Mouse (Mus musculus) liver, postnatal 0 days (tissue): ENCODE results near the gene Aifm3. TPM values are rescaled to one million over a fixed set of nuclear protein-coding genes. Genes with fewer than 3 reads are reported as not detected.
"Not testable (repeated sequence)": the region's sequence is repeated elsewhere in the genome, so short reads cannot be mapped to it uniquely, and the experiment has no call there.

Experiments used
- ATAC-seq: fragments of 200-750 bp; cut with Nextera tagmentation; 2 replicates; pipeline ENCODE4 v1.8.0; 2017; ENCODE audit warnings: mild to moderate bottlenecking, moderate library complexity
- DNase-seq: peaks from one replicate; pipeline ENCODE4 v3.0.0-alpha.2; 2016
- H3K27ac ChIP-seq: fragments of 300-500 bp; sonication (generic); 2 replicates; pipeline ENCODE4 v1.5.1; 2014; ENCODE audit warnings: antibody characterized with exemption, moderate library complexity, mild to moderate bottlenecking, low read depth
- H3K27me3 ChIP-seq: fragments of 300-500 bp; sonication (generic); 2 replicates; pipeline ENCODE4 v1.6.1; 2014; ENCODE audit warnings: low read length, control low read depth, mixed read lengths; ENCODE audit not compliant: insufficient read depth
- H3K36me3 ChIP-seq: fragments of 300-500 bp; sonication (generic); replicated peaks from 2 replicates; pipeline ENCODE4 v1.6.1; 2014; ENCODE audit warnings: mild to moderate bottlenecking, control low read depth, low read length, moderate library complexity, mixed read lengths; ENCODE audit not compliant: insufficient read depth
- H3K4me1 ChIP-seq: fragments of 300-500 bp; sonication (generic); 2 replicates; pipeline ENCODE4 v1.6.1; 2014; ENCODE audit warnings: antibody characterized with exemption, mild to moderate bottlenecking, control low read depth; ENCODE audit not compliant: insufficient read depth
- H3K4me2 ChIP-seq: fragments of 300-500 bp; sonication (generic); 2 replicates; pipeline ENCODE4 v1.6.1; 2014; ENCODE audit warnings: low read depth, mild to moderate bottlenecking, low read length, moderate library complexity, mixed read lengths
- H3K4me3 ChIP-seq: fragments of 300-500 bp; sonication (generic); 2 replicates; pipeline ENCODE4 v1.5.1; 2014; ENCODE audit warnings: low read depth, low read length
- H3K9ac ChIP-seq: fragments of 300-500 bp; sonication (generic); replicated peaks from 2 replicates; pipeline ENCODE4 v1.6.1; 2014; ENCODE audit warnings: mild to moderate bottlenecking, moderate library complexity
- H3K9me3 ChIP-seq: fragments of 300-500 bp; sonication (generic); 2 replicates; pipeline ENCODE4 v1.6.1; 2016; ENCODE audit warnings: mild to moderate bottlenecking, control low read depth, low read length, mixed read lengths
- CTCF ChIP-seq: sonication (generic); IDR thresholded peaks from 2 replicates; pipeline ENCODE4 v1.5.1; 2016; ENCODE audit warnings: antibody characterized with exemption, low read depth
- EP300 ChIP-seq: IDR thresholded peaks from 2 replicates; pipeline ENCODE4 v1.6.1; 2016; ENCODE audit warnings: antibody characterized with exemption, low read depth, mild to moderate bottlenecking
- WGBS: fragments of 180-500 bp; shearing (Covaris S2); extraction: QIAGEN DNeasy Blood & Tissue Kit; methylation state at CpG from one replicate; pipeline ENCODE4 v1.1.7; 2014; ENCODE audit not compliant: insufficient replicate concordance; 5-methylcytosine and 5-hydroxymethylcytosine counted together
- polyA plus RNA-seq: library from polyadenylated mRNA; unstranded; fragments of >200 nt; fragmentation: Nextera tagmentation; extraction: Ambion mirVana; gene quantifications from 2 replicates; pipeline ENCODE4 v1.2.1, GENCODE M21; 2015

Gene Aifm3
- polyA plus RNA-seq, 1 experiment from 2014 or later = 3.3 TPM

DNA sequence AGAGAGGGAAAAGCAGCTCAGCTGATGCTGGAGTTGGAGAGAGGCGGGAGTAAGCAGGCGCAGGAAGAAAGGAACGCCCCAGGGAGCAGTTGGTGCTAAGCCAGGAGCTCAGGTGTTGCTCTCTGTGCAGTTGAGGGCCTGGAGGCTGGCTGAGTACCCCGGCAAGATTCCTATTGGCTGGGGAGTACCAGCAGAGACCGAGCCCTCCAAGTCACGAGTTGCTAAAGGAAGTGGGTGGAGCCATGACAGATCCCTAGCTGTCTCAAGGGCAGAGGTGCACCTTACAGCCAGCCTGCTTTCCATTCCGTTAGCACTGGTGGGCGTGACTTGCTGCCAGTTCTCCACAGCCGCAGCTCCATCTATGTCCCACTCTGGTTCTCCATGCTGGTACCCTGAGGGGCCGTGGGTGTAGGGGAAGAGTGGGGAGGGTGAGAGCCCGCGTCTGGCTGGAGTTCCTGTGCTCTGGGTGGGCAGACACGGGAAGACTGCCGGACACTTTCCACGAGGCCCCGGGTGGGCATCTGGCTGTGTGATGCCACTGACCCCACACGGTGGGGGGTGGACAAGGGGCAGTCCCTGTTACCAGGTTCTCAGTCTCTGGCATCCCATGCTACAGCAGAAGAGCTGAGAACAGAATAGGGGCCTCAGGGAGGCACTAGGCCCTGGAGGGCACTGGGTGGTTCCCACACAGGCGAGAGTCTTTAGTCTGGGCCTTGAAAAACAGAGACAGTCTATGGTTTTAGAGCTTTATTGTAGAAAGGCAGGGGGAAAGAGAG is 64.7 kb downstream of the Aifm3 start:
- Histone ChIP-seq H3K36me3 (no peaks in the 10 kb centered on the region), H3K9ac (no peak overlapping the region; the same call in 1 of the 2 replicates), H3K4me1 (peaks cover 35% of the 10 kb centered on the region), H3K4me2 (peak overlapping the region; percentile 67), H3K9me3 (no peaks in the 10 kb centered on the region), H3K27ac (peak overlapping the region; percentile 69; the same call in 1 of the 2 replicates), H3K4me3 (peak overlapping the region; percentile 19; the same call in 1 of the 2 replicates), H3K27me3 (no peaks in the 10 kb centered on the region)
- 13% methylated on average over 18 of the region's 18 CpGs for WGBS
- TF ChIP-seq EP300 (no peak), CTCF (no peak)
- ATAC-seq (peak; percentile 57), DNase-seq (peak; percentile 59)

DNA sequence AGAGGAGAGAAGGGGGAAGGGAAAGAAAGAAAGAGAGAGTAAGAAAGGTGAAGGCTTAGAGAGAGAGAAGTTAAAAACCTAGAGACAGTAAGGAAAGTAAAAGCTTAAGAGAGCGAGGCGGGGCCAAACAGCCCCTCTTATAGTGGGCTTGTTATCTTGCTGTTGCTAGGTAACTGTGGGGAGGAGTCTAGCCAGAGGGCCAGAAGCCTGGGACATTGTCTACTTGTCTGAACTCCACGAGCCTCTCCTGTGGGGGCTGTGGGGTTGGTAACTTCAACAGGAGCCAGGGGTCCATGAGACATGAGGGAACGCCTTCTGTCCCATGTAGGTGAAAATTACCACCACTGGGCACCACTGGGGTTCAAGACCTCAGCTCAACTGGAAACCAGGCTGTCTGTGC is 65.3 kb downstream of the Aifm3 start:
- H3K36me3 ChIP-seq, ATAC-seq, H3K27ac ChIP-seq, H3K4me3 ChIP-seq, H3K9me3 ChIP-seq, DNase-seq, H3K27me3 ChIP-seq: not testable (repeated sequence)
- Histone ChIP-seq H3K9ac (peak overlapping the region; percentile 11; the same call in 1 of the 2 replicates), H3K4me1 (peaks cover 36% of the 10 kb centered on the region), H3K4me2 (peak overlapping the region; percentile 67)
- 34% methylated on average over 4 of the region's 4 CpGs for WGBS

DNA sequence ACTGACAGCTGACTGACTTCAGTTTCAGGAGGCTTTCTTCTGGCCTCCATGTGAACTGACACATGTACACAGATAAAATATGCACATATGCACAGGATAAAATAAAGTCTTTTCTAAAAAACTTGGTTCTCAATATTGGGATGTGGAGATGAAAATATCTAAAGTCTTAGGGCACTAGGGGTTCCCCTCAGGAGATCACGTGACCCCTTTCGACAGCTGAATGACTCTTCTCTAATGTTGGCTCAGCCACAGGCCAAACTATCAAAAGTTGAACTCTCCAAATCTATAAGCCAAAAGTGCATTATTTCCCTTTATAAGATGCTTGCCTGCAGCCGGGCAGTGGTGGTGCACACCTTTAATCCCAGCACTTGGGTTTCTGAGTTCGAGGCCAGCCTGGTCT is 66.8 kb downstream of the Aifm3 start:
- ATAC-seq = no peak
- TF ChIP-seq EP300 (no peak), CTCF (no peak)

DNA sequence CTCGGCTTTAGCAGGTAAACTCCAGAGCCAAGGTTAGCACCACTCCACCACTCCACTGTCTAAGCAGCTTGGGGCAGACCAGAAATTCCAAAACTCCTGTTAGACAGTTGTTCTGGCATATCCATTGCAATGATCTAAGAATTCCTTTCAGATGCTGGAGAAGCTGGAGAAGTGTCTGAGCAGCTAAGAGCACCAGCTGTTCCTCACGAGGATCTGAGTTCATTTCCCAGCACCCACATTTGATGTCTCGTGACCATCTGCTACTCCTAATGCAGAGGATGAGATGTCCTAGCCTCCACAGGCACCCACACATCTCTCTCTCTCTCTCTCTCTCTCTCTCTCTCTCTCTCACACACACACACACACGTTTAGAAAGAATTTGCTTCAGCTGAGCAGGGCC is 67.5 kb downstream of the Aifm3 start:
- TF ChIP-seq CTCF (no peak), EP300 (no peak)
- WGBS = 62% methylated on average over 4 of the region's 4 CpGs

More for the DNA sequence above, 66.8 kb downstream of the Aifm3 start:
- DNase-seq = no peak
- Histone ChIP-seq H3K36me3 (no peaks in the 10 kb centered on the region), H3K4me3 (no peak overlapping the region), H3K27me3 (0 out of 2 replicates have a peak, but pooled peaks cover 2% of the 10 kb centered on the region), H3K9ac (no peak overlapping the region), H3K27ac (no peak overlapping the region), H3K4me1 (peaks cover 31% of the 10 kb centered on the region), H3K4me2 (no peak overlapping the region), H3K9me3 (no peaks in the 10 kb centered on the region)
- 81% methylated on average over 4 of the region's 4 CpGs for WGBS

More for the DNA sequence above, 67.5 kb downstream of the Aifm3 start:
- Histone ChIP-seq H3K4me2 (no peak overlapping the region), H3K9me3 (no peaks in the 10 kb centered on the region), H3K27me3 (peaks cover 3% of the 10 kb centered on the region), H3K36me3 (no peaks in the 10 kb centered on the region), H3K4me3 (no peak overlapping the region), H3K4me1 (peaks cover 31% of the 10 kb centered on the region), H3K9ac (no peak overlapping the region), H3K27ac (no peak overlapping the region)
- ATAC-seq = no peak
- no peak for DNase-seq

Other genes with a start within 250 kb of the Aifm3 start
- 1.6 and 2.7 TPM in 2 replicates for gene Tmem191c, start 213.5 kb upstream of the Aifm3 start, polyA plus RNA-seq
- gene Serpind1, start 158.2 kb upstream of the Aifm3 start, polyA plus RNA-seq = 306 and 316 TPM in 2 replicates
- 7.1 and 7.2 TPM in 2 replicates for gene Snap29, start 83.6 kb upstream of the Aifm3 start, polyA plus RNA-seq
- 7.3 and 8.1 TPM in 2 replicates for gene Pi4ka, start 83.3 kb upstream of the Aifm3 start, polyA plus RNA-seq
- gene Crkl, start 37.6 kb upstream of the Aifm3 start, polyA plus RNA-seq = 20.1 and 24.4 TPM in 2 replicates
- 16.8 and 18.7 TPM in 2 replicates for gene Lztr1, start 19.1 kb downstream of the Aifm3 start, polyA plus RNA-seq
- 21.3 and 24.4 TPM in 2 replicates for gene Thap7, start 41.5 kb downstream of the Aifm3 start, polyA plus RNA-seq
- 0.05 and 0.06 TPM in 2 replicates for gene Lrrc74b, start 71.6 kb downstream of the Aifm3 start, polyA plus RNA-seq
- 0.14 and 0.18 TPM in 2 replicates for gene P2rx6, start 72.3 kb downstream of the Aifm3 start, polyA plus RNA-seq
- gene Slc7a4, start 93.6 kb downstream of the Aifm3 start, polyA plus RNA-seq = 3.3 and 3.7 TPM in 2 replicates
- gene Smpd4, start 129.7 kb downstream of the Aifm3 start, polyA plus RNA-seq = 6.4 and 7.3 TPM in 2 replicates
- 3.3 and 3.5 TPM in 2 replicates for gene Ccdc74a, start 156.9 kb downstream of the Aifm3 start, polyA plus RNA-seq
- gene Med15, start 243.3 kb downstream of the Aifm3 start, polyA plus RNA-seq = 11.0 and 11.6 TPM in 2 replicates